Mouse (Mus musculus): ENCODE measurements around the gene Tpcn1. TPM values are rescaled to one million over a fixed set of nuclear protein-coding genes. Genes with fewer than 3 reads are reported as not detected.

Tpcn1 gene
- polyA plus RNA-seq, 1 experiment from 2014 or later, result 24.8 TPM

DNA sequence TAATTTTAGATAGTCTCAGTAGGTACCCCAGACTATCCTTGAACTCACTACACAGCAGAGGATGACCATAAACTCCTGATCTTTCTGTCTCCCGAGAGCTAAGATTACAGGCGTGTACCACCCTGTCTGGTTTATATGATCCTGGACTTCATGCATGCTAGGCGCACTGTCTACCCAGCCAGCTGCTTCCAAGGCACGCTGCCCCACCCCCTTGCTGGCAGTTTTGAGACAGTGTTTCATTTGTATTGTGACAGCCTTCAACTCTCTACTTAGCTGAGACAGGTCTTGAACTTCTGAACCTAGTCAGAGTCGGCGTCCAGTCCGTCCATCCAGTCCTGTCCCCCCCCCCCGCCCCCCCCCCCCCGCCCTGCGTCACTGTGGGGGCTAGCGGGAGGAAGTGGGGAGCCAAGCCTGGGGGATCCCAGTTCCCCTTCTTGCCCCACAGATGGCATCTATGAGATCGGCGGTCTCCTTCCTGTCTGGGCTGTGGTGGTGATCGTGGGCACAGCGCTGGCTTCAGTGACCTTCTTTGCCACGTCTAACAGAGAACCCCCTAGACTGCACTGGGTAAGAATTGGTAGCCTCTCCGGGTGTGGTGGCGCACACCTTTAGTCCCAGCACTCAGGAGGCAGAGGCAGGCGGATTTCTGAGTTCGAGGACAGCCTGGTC lies 61.0 kb downstream of the Tpcn1 start:
- H3K27me3 ChIP-seq (replicated peaks; ENCODE audit: control insufficient read depth, insufficient read depth, low read length), result no peaks in the 10 kb centered on the region
- no peaks in the 10 kb centered on the region for H3K4me1 ChIP-seq (ENCODE audit: control insufficient read depth, insufficient read depth, low read length)
- no peak for DNase-seq (ENCODE audit: low spot score)
- no peak overlapping the region for H3K27ac ChIP-seq (replicated peaks; ENCODE audit: low read depth, low read length)
- H3K4me3 ChIP-seq (ENCODE audit: low read depth, low read length), result no peak overlapping the region
- no peaks in the 10 kb centered on the region for H3K9me3 ChIP-seq (ENCODE audit: control insufficient read depth, low read length)
- 0 out of 2 replicates have a peak, but pooled peaks cover 4% of the 10 kb centered on the region for H3K36me3 ChIP-seq (ENCODE audit: control insufficient read depth, insufficient read depth, low read length)
- no peak overlapping the region for H3K4me2 ChIP-seq (ENCODE audit: low read depth, low read length)
- WGBS, result 79% methylated on average over 13 of the region's 20 CpGs
- H3K9ac ChIP-seq (ENCODE audit: low read depth, low read length), result no peak overlapping the region
- ATAC-seq (ENCODE audit: low read depth), result no peak

DNA sequence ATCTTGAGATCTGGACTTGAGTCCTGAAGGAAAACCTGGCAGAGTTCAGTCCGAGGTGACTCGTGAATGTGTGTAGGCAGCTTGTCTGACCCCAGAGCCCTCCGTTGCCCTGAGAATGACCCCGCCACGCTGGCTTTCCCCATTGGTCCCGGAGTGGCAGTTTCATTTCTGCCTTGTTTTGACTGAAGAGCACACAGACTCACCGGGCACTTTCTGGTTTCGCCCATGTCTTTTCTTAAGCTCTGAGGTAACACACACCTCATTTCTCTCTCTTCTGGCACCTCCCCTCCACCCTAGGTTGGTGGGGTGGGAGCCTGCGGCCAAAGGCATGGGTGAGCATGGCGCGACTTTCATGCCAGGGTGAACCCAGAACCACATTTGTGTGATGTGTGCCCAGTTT lies 62.2 kb downstream of the Tpcn1 start:
- Histone ChIP-seq H3K4me1 (ENCODE audit: control insufficient read depth, insufficient read depth, low read length) (no peaks in the 10 kb centered on the region), H3K36me3 (ENCODE audit: control insufficient read depth, insufficient read depth, low read length) (peaks cover 11% of the 10 kb centered on the region; the same call in 1 of the 2 replicates), H3K27me3 (replicated peaks; ENCODE audit: control insufficient read depth, insufficient read depth, low read length) (no peaks in the 10 kb centered on the region), H3K27ac (replicated peaks; ENCODE audit: low read depth, low read length) (no peak overlapping the region), H3K9me3 (ENCODE audit: control insufficient read depth, low read length) (no peaks in the 10 kb centered on the region), H3K4me2 (ENCODE audit: low read depth, low read length) (no peak overlapping the region), H3K9ac (ENCODE audit: low read depth, low read length) (no peak overlapping the region), H3K4me3 (ENCODE audit: low read depth, low read length) (no peak overlapping the region)
- WGBS, result 65% methylated on average over 11 of the region's 11 CpGs
- DNase-seq (ENCODE audit: low spot score) (no peak), ATAC-seq (ENCODE audit: low read depth) (no peak)

DNA sequence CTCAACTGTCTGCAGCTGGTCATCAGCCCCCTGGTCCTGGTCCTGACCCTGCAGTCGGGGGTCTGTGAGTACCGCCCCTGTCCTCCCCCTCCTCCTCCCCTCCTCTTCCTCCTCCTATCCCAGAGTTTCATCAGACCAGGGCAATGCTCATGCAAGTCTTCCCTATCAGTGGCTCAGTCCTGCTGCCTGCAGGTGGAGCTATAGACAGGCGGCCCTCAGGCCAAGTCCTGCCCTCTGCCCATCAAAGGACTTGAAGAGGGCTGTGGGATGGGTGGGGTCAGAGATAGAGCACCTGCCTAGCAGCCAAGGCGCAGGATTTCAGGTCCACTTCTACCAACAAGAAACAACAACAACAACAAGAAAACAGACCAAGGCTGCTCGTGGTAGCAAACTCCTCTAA lies 62.7 kb downstream of the Tpcn1 start:
- Histone ChIP-seq H3K9ac (ENCODE audit: low read depth, low read length) (no peak overlapping the region), H3K9me3 (ENCODE audit: control insufficient read depth, low read length) (no peaks in the 10 kb centered on the region), H3K4me3 (ENCODE audit: low read depth, low read length) (no peak overlapping the region), H3K4me2 (ENCODE audit: low read depth, low read length) (no peak overlapping the region), H3K27me3 (replicated peaks; ENCODE audit: control insufficient read depth, insufficient read depth, low read length) (no peaks in the 10 kb centered on the region), H3K4me1 (ENCODE audit: control insufficient read depth, insufficient read depth, low read length) (no peaks in the 10 kb centered on the region), H3K27ac (replicated peaks; ENCODE audit: low read depth, low read length) (no peak overlapping the region), H3K36me3 (ENCODE audit: control insufficient read depth, insufficient read depth, low read length) (peaks cover 11% of the 10 kb centered on the region; the same call in 1 of the 2 replicates)
- DNase-seq (ENCODE audit: low spot score) (no peak), ATAC-seq (ENCODE audit: low read depth) (no peak)
- 31% methylated on average over 5 of the region's 5 CpGs for WGBS

DNA sequence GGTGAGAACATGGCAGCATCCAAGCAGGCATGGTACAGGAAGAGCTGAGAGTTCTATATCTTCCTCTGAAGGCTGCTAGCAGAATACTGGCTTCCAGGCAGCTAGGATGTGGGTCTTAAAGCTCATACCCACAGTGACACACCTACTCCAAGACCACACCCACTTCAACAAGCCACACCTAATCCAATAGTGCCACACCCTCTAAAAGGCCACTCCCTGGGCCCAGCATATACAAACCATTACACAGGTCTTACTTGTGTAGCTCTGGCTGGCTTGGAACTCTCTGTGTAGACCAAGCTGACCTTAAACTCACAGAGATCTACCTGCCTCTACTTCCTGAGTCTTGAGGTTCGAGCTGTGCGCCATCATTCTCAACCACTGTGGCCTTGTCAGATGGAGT lies 63.7 kb downstream of the Tpcn1 start:
- H3K4me1 ChIP-seq (ENCODE audit: control insufficient read depth, insufficient read depth, low read length), result no peaks in the 10 kb centered on the region
- H3K27me3 ChIP-seq (replicated peaks; ENCODE audit: control insufficient read depth, insufficient read depth, low read length), result no peaks in the 10 kb centered on the region
- H3K36me3 ChIP-seq (ENCODE audit: control insufficient read depth, insufficient read depth, low read length), result peaks cover 11% of the 10 kb centered on the region; the same call in 1 of the 2 replicates
- ATAC-seq (ENCODE audit: low read depth), result no peak
- no peak for DNase-seq (ENCODE audit: low spot score)
- H3K27ac ChIP-seq (replicated peaks; ENCODE audit: low read depth, low read length), result no peak overlapping the region
- WGBS, result 92% methylated on average over 2 of the region's 2 CpGs
- no peak overlapping the region for H3K4me2 ChIP-seq (ENCODE audit: low read depth, low read length)
- no peak overlapping the region for H3K9ac ChIP-seq (ENCODE audit: low read depth, low read length)
- H3K9me3 ChIP-seq (ENCODE audit: control insufficient read depth, low read length), result no peaks in the 10 kb centered on the region
- no peak overlapping the region for H3K4me3 ChIP-seq (ENCODE audit: low read depth, low read length)

DNA sequence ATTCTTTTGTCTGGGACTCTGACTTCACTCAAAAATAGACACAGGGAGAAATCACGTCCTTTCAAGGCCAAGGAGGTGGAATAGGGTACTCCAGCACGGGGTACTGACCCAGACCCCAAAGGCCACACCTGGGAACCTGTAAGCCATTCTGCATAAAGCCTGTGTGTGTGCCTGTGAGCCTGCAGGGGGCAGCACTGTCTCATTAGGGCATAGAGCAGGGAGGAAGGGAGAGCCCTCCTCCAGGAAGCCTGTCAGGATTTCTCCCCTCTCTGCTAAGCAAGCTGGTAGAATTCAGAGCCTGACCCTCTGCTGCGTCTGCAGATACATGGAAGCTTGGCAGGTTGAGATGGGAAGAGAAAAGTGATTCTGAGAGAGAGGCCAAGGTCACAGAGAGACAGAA lies 65.8 kb downstream of the Tpcn1 start:
- Histone ChIP-seq H3K4me2 (ENCODE audit: low read depth, low read length) (no peak overlapping the region), H3K27ac (replicated peaks; ENCODE audit: low read depth, low read length) (no peak overlapping the region), H3K9me3 (ENCODE audit: control insufficient read depth, low read length) (no peaks in the 10 kb centered on the region), H3K36me3 (ENCODE audit: control insufficient read depth, insufficient read depth, low read length) (peaks cover 11% of the 10 kb centered on the region; the same call in 1 of the 2 replicates), H3K4me3 (ENCODE audit: low read depth, low read length) (no peak overlapping the region), H3K4me1 (ENCODE audit: control insufficient read depth, insufficient read depth, low read length) (no peaks in the 10 kb centered on the region), H3K27me3 (replicated peaks; ENCODE audit: control insufficient read depth, insufficient read depth, low read length) (no peaks in the 10 kb centered on the region), H3K9ac (ENCODE audit: low read depth, low read length) (no peak overlapping the region)
- no peak for ATAC-seq (ENCODE audit: low read depth)
- no peak for DNase-seq (ENCODE audit: low spot score)
- 71% methylated on average over 3 of the region's 3 CpGs for WGBS

DNA sequence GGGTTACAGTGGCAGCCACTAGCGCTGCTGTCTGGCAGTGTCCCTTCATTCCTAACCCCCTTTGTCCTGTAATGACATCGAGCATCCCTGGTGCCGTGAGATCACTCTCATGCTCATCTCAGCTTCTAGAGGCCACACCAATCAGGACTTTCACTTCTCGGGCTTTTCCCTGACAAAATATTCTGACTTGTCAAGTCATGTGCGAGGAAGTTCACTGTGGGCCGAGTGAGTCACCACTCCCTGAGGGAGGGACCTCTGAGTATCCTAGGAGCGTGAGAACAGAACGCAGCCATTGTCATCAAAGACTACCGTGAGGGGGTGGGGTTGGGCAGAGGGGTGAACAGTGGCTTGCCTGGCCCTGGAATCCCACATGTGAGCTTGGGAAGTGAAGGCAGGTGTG lies 70.9 kb downstream of the Tpcn1 start:
- Histone ChIP-seq H3K27ac (replicated peaks; ENCODE audit: low read depth, low read length) (no peak overlapping the region), H3K4me1 (ENCODE audit: control insufficient read depth, insufficient read depth, low read length) (peaks cover 14% of the 10 kb centered on the region), H3K9ac (ENCODE audit: low read depth, low read length) (no peak overlapping the region), H3K4me3 (ENCODE audit: low read depth, low read length) (no peak overlapping the region), H3K36me3 (ENCODE audit: control insufficient read depth, insufficient read depth, low read length) (peaks cover 7% of the 10 kb centered on the region; the same call in 1 of the 2 replicates), H3K4me2 (ENCODE audit: low read depth, low read length) (no peak overlapping the region), H3K27me3 (replicated peaks; ENCODE audit: control insufficient read depth, insufficient read depth, low read length) (no peaks in the 10 kb centered on the region), H3K9me3 (ENCODE audit: control insufficient read depth, low read length) (no peaks in the 10 kb centered on the region)
- peak; percentile 59 for DNase-seq (ENCODE audit: low spot score)
- 48% methylated on average over 9 of the region's 9 CpGs for WGBS
- ATAC-seq (ENCODE audit: low read depth), result no peak

DNA sequence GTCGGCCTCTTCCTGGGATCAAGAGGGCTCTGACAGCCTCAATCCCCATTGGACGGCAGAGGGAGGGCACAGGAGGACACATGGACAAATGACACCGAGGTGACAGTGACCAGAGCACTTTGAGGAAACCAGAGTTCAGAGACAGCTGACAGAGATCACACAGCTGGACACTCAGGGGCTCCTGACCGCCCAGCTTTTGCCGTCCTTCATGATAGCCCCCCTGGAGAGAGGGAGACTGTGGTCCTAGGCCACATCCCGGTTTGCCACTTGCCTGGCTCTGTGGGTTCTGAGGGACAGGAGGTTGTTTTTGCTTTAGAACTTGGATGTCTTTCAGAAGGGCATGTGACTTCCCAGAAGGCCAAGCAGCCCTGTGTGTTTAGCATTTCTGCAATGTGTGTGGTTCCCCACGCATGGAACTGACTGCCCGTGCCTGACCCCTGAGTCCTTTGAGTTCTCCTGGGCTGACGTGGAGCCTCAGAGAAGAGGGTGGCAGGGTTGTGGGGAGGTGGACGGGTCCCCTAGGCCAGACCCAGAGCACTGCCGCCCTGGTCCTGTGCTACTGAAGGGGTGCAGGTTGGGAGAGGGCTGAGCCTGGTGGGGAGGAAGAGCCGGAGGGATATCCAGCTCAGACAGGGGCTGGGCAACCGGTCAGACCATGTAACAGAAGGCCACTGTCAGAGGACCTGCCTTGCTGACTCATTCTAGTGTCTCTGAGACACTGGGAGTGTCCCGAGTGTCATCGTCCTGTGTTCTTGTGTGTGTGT lies 72.1 kb downstream of the Tpcn1 start:
- no peak for ATAC-seq (ENCODE audit: low read depth)
- Histone ChIP-seq H3K4me3 (ENCODE audit: low read depth, low read length) (no peak overlapping the region), H3K36me3 (ENCODE audit: control insufficient read depth, insufficient read depth, low read length) (no peaks in the 10 kb centered on the region; the same call in 1 of the 2 replicates), H3K4me1 (ENCODE audit: control insufficient read depth, insufficient read depth, low read length) (peaks cover 18% of the 10 kb centered on the region), H3K9ac (ENCODE audit: low read depth, low read length) (no peak overlapping the region; the same call in 1 of the 2 replicates), H3K9me3 (ENCODE audit: control insufficient read depth, low read length) (no peaks in the 10 kb centered on the region), H3K4me2 (ENCODE audit: low read depth, low read length) (no peak overlapping the region), H3K27ac (replicated peaks; ENCODE audit: low read depth, low read length) (no peak overlapping the region), H3K27me3 (replicated peaks; ENCODE audit: control insufficient read depth, insufficient read depth, low read length) (0 out of 2 replicates have a peak, but pooled peaks cover 5% of the 10 kb centered on the region)
- no peak for DNase-seq (ENCODE audit: low spot score)
- 55% methylated on average over 15 of the region's 15 CpGs for WGBS

DNA sequence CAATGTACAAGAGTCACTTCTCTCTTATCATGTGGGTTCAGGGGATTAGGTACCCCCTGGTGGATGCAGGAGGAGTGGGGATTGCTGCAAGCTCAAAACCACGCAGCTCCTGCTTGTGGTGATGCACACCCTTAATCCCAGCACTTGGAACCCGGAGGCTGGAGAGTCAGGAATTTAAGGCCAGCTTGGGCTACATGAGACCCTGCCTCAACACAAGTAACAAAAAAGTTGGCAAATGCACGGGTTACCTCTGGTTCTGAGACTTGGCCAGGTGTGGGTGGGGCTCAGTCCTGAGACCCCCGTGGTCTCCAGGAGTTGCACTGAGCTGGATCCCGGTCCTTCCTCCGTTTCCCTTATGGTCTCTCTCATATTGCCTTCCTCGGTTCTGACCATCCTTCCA lies 73.0 kb downstream of the Tpcn1 start:
- H3K9ac ChIP-seq (ENCODE audit: low read depth, low read length), result peak overlapping the region; percentile 37; the same call in 1 of the 2 replicates
- DNase-seq (ENCODE audit: low spot score) (no peak), ATAC-seq (ENCODE audit: low read depth) (no peak)
- H3K4me3 ChIP-seq (ENCODE audit: low read depth, low read length), result no peak overlapping the region
- no peaks in the 10 kb centered on the region for H3K9me3 ChIP-seq (ENCODE audit: control insufficient read depth, low read length)
- H3K4me2 ChIP-seq (ENCODE audit: low read depth, low read length), result peak overlapping the region; percentile 18; the same call in 1 of the 2 replicates
- H3K27ac ChIP-seq (replicated peaks; ENCODE audit: low read depth, low read length), result peak overlapping the region; percentile 68
- H3K27me3 ChIP-seq (replicated peaks; ENCODE audit: control insufficient read depth, insufficient read depth, low read length), result 0 out of 2 replicates have a peak, but pooled peaks cover 5% of the 10 kb centered on the region
- H3K4me1 ChIP-seq (ENCODE audit: control insufficient read depth, insufficient read depth, low read length), result peaks cover 19% of the 10 kb centered on the region
- WGBS, result 69% methylated on average over 7 of the region's 7 CpGs
- H3K36me3 ChIP-seq (ENCODE audit: control insufficient read depth, insufficient read depth, low read length), result no peaks in the 10 kb centered on the region
